Mouse (Mus musculus) kidney, embryonic 15.5 days (tissue): Measurements from ENCODE around the gene Uba52. TPM values are rescaled to one million over a fixed set of nuclear protein-coding genes. Genes with fewer than 3 reads are reported as not detected.

Experiments
- ATAC-seq: fragments of 200-750 bp; cut with Nextera tagmentation; replicated peaks from 2 replicates; pipeline ENCODE4 v1.8.0; 2017; ENCODE audit warnings: moderate TSS enrichment; ENCODE audit not compliant: low FRiP score
- H3K27ac ChIP-seq: fragments of 300-500 bp; sonication (generic); 2 replicates; pipeline ENCODE4 v1.5.1; 2015; ENCODE audit warnings: mild to moderate bottlenecking, inconsistent platforms
- H3K27me3 ChIP-seq: fragments of 300-500 bp; sonication (generic); 2 replicates; pipeline ENCODE4 v1.6.1; 2015; ENCODE audit warnings: inconsistent platforms
- H3K36me3 ChIP-seq: fragments of 300-500 bp; sonication (generic); 2 replicates; pipeline ENCODE4 v1.6.1; 2015; ENCODE audit warnings: inconsistent platforms
- H3K4me1 ChIP-seq: fragments of 300-500 bp; sonication (generic); 2 replicates; pipeline ENCODE4 v1.6.1; 2015; ENCODE audit warnings: inconsistent platforms
- H3K4me2 ChIP-seq: fragments of 300-500 bp; sonication (generic); 2 replicates; pipeline ENCODE4 v1.6.1; 2015; ENCODE audit warnings: moderate library complexity, mild to moderate bottlenecking, inconsistent platforms
- H3K4me3 ChIP-seq: fragments of 300-500 bp; sonication (generic); replicated peaks from 2 replicates; pipeline ENCODE4 v1.5.1; 2015; ENCODE audit warnings: mild to moderate bottlenecking, inconsistent platforms
- H3K9ac ChIP-seq: fragments of 300-500 bp; sonication (generic); 2 replicates; pipeline ENCODE4 v1.6.1; 2015; ENCODE audit warnings: mild to moderate bottlenecking, inconsistent platforms
- H3K9me3 ChIP-seq: fragments of 300-500 bp; sonication (generic); replicated peaks from 2 replicates; pipeline ENCODE4 v1.6.1; 2016; ENCODE audit warnings: inconsistent platforms
- WGBS: fragments of 180-500 bp; shearing (Covaris S2); methylation state at CpG from one replicate; pipeline ENCODE4 v1.1.7; 2015; ENCODE audit warnings: mixed read lengths; 5-methylcytosine and 5-hydroxymethylcytosine counted together
- polyA plus RNA-seq: library from polyadenylated mRNA; unstranded; fragments of >200 nt; fragmentation: Nextera tagmentation; extraction: Ambion mirVana; gene quantifications from 2 replicates; pipeline ENCODE4 v1.2.1, GENCODE M21; 2015

Gene Uba52
- polyA plus RNA-seq, 1 experiment from 2014 or later, result 954 TPM

GRCm38 (mm10) chr8:70529299-70529698, 18.7 kb upstream of the Uba52 start:
- peaks cover 47% of the 10 kb centered on the region for H3K36me3 ChIP-seq
- H3K27ac ChIP-seq, result no peak overlapping the region
- H3K4me3 ChIP-seq, result 0 out of 2 replicates have a peak overlapping the region, but pooled peaks have one; percentile 72
- no peaks in the 10 kb centered on the region for H3K27me3 ChIP-seq
- no peak overlapping the region for H3K9ac ChIP-seq
- peak overlapping the region; percentile 69 for H3K4me2 ChIP-seq
- no peaks in the 10 kb centered on the region for H3K9me3 ChIP-seq
- WGBS, result 75% methylated on average over 5 of the region's 5 CpGs
- H3K4me1 ChIP-seq, result peaks cover 31% of the 10 kb centered on the region
- ATAC-seq, result no peak

- no peak for ATAC-seq
- Histone ChIP-seq H3K27ac (peak overlapping the region; percentile 90), H3K4me1 (peaks cover 34% of the 10 kb centered on the region), H3K27me3 (no peaks in the 10 kb centered on the region), H3K9me3 (no peaks in the 10 kb centered on the region), H3K4me3 (peak overlapping the region; percentile 72), H3K4me2 (peak overlapping the region; percentile 69), H3K9ac (peak overlapping the region; percentile 94), H3K36me3 (peaks cover 37% of the 10 kb centered on the region)
- 27% methylated on average over 13 of the region's 13 CpGs for WGBS
These were observed 17.7 kb upstream of the Uba52 start for GRCm38 (mm10) chr8:70528182-70528797.

GRCm38 (mm10) chr8:70527512-70528181, 17.0 kb upstream of the Uba52 start, which contains the start of the genes Fkbp8 and Kxd1:
Gene Fkbp8, plus strand, starts transcription at chr8:70527724.
Gene Kxd1, minus strand, starts transcription at chr8:70527956.
- Histone ChIP-seq H3K36me3 (peaks cover 31% of the 10 kb centered on the region), H3K9ac (peak within 1 kb of the TSS; percentile 94)

GRCm38 (mm10) chr8:70527111-70527511, 16.5 kb upstream of the Uba52 start:
- Histone ChIP-seq H3K27ac (peak overlapping the region; percentile 57), H3K9me3 (no peaks in the 10 kb centered on the region), H3K27me3 (no peaks in the 10 kb centered on the region), H3K9ac (peak overlapping the region; percentile 94), H3K36me3 (peaks cover 26% of the 10 kb centered on the region), H3K4me2 (peak overlapping the region; percentile 69), H3K4me1 (peaks cover 40% of the 10 kb centered on the region), H3K4me3 (peak overlapping the region; percentile 72)
- no peak for ATAC-seq
- 1% methylated on average over 8 of the region's 8 CpGs for WGBS

More at GRCm38 (mm10) chr8:70527512-70528181, 17.0 kb upstream of the Uba52 start, which contains the start of the genes Fkbp8 and Kxd1:
- peak; percentile 89 for ATAC-seq
- H3K27me3 ChIP-seq, result no peaks in the 10 kb centered on the region
- peak within 1 kb of the TSS; percentile 72 for H3K4me3 ChIP-seq
- H3K9me3 ChIP-seq, result no peaks in the 10 kb centered on the region
- H3K4me2 ChIP-seq, result peak within 1 kb of the TSS; percentile 69
- peaks cover 35% of the 10 kb centered on the region for H3K4me1 ChIP-seq
- WGBS, result under 1% methylated on average over 58 of the region's 61 CpGs
- peak within 1 kb of the TSS; percentile 90 for H3K27ac ChIP-seq

GRCm38 (mm10) chr8:70522592-70523403, 12.2 kb upstream of the Uba52 start:
- H3K4me2 ChIP-seq, result peak overlapping the region; percentile 78
- WGBS, result under 1% methylated on average over 51 of the region's 51 CpGs
- H3K4me1 ChIP-seq, result peaks cover 26% of the 10 kb centered on the region
- H3K9me3 ChIP-seq, result no peaks in the 10 kb centered on the region
- H3K9ac ChIP-seq, result peak overlapping the region; percentile 76
- H3K4me3 ChIP-seq, result peak overlapping the region; percentile 78
- H3K27ac ChIP-seq, result peak overlapping the region; percentile 90
- no peaks in the 10 kb centered on the region for H3K27me3 ChIP-seq
- peaks cover 21% of the 10 kb centered on the region for H3K36me3 ChIP-seq
- ATAC-seq, result peak; percentile 86

GRCm38 (mm10) chr8:70519606-70520005, 9.0 kb upstream of the Uba52 start:
- Histone ChIP-seq H3K4me3 (no peak overlapping the region), H3K27ac (no peak overlapping the region), H3K27me3 (no peaks in the 10 kb centered on the region), H3K9me3 (no peaks in the 10 kb centered on the region), H3K4me1 (peaks cover 16% of the 10 kb centered on the region), H3K36me3 (peaks cover 47% of the 10 kb centered on the region), H3K4me2 (no peak overlapping the region), H3K9ac (no peak overlapping the region)
- ATAC-seq, result no peak
- 64% methylated on average over 2 of the region's 2 CpGs for WGBS

- Histone ChIP-seq H3K4me2 (no peak overlapping the region), H3K9ac (no peak overlapping the region), H3K36me3 (peaks cover 53% of the 10 kb centered on the region), H3K27me3 (no peaks in the 10 kb centered on the region), H3K9me3 (no peaks in the 10 kb centered on the region), H3K27ac (no peak overlapping the region), H3K4me1 (peaks cover 16% of the 10 kb centered on the region), H3K4me3 (no peak overlapping the region)
- WGBS, result 92% methylated on average over 6 of the region's 6 CpGs
- ATAC-seq, result no peak
These were observed 8.4 kb upstream of the Uba52 start for GRCm38 (mm10) chr8:70519043-70519442.

- H3K36me3 ChIP-seq, result peaks cover 62% of the 10 kb centered on the region
- H3K4me1 ChIP-seq, result peaks cover 11% of the 10 kb centered on the region
- no peak overlapping the region for H3K4me3 ChIP-seq
- WGBS, result 56% methylated on average over 10 of the region's 10 CpGs
- H3K27me3 ChIP-seq, result no peaks in the 10 kb centered on the region
- no peak for ATAC-seq
- H3K27ac ChIP-seq, result no peak overlapping the region
- no peak overlapping the region for H3K9ac ChIP-seq
- no peak overlapping the region for H3K4me2 ChIP-seq
- no peaks in the 10 kb centered on the region for H3K9me3 ChIP-seq
These were observed 7.5 kb upstream of the Uba52 start for GRCm38 (mm10) chr8:70517940-70518643.

GRCm38 (mm10) chr8:70513441-70513840, 2.8 kb upstream of the Uba52 start:
- H3K4me1 ChIP-seq, result peaks cover 20% of the 10 kb centered on the region
- WGBS, result 82% methylated on average over 2 of the region's 2 CpGs
- no peak overlapping the region; the same call in 1 of the 2 replicates for H3K9ac ChIP-seq
- no peaks in the 10 kb centered on the region for H3K9me3 ChIP-seq
- H3K36me3 ChIP-seq, result peaks cover 60% of the 10 kb centered on the region
- H3K27me3 ChIP-seq, result no peaks in the 10 kb centered on the region
- no peak overlapping the region for H3K4me2 ChIP-seq
- ATAC-seq, result no peak
- H3K4me3 ChIP-seq, result no peak overlapping the region
- H3K27ac ChIP-seq, result no peak overlapping the region

- 95% methylated on average over 11 of the region's 11 CpGs for WGBS
- Histone ChIP-seq H3K27ac (no peak overlapping the region), H3K27me3 (no peaks in the 10 kb centered on the region), H3K4me1 (peaks cover 28% of the 10 kb centered on the region), H3K4me3 (no peak overlapping the region), H3K36me3 (peaks cover 58% of the 10 kb centered on the region), H3K9me3 (no peaks in the 10 kb centered on the region), H3K4me2 (no peak overlapping the region), H3K9ac (no peak overlapping the region)
- ATAC-seq, result no peak
These were observed 1.8 kb upstream of the Uba52 start for GRCm38 (mm10) chr8:70512253-70512903.

- no peak for ATAC-seq
- 99% methylated on average over 2 of the region's 2 CpGs for WGBS
- H3K27ac ChIP-seq, result no peak overlapping the region
- peak overlapping the region; percentile 80; the same call in 1 of the 2 replicates for H3K4me2 ChIP-seq
- H3K9me3 ChIP-seq, result no peaks in the 10 kb centered on the region
- H3K9ac ChIP-seq, result no peak overlapping the region
- peaks cover 62% of the 10 kb centered on the region for H3K36me3 ChIP-seq
- no peaks in the 10 kb centered on the region for H3K27me3 ChIP-seq
- peaks cover 34% of the 10 kb centered on the region for H3K4me1 ChIP-seq
- no peak overlapping the region for H3K4me3 ChIP-seq
These were observed 1.2 kb upstream of the Uba52 start for GRCm38 (mm10) chr8:70511770-70512169.
